Mouse (Mus musculus): ENCODE data around the gene Casd1. TPM values are rescaled to one million over a fixed set of nuclear protein-coding genes. Genes with fewer than 3 reads are reported as not detected.

Casd1 gene
- polyA plus RNA-seq (2012; rRNA removed), result 18.2 and 25.6 TPM in 2 replicates

- Histone ChIP-seq H3K36me3 (ENCODE audit: control insufficient read depth, insufficient read depth, low read length) (no peaks in the 10 kb centered on the region), H3K27me3 (ENCODE audit: control insufficient read depth, insufficient read depth, low read length) (no peaks in the 10 kb centered on the region), H3K4me3 (ENCODE audit: control insufficient read depth, insufficient read depth, low read length) (peak within 1 kb of the TSS; percentile 90), H3K27ac (ENCODE audit: control insufficient read depth, insufficient read depth, low read length) (peak within 1 kb of the TSS; percentile 59; the same call in 1 of the 2 replicates), H3K4me1 (replicated peaks; ENCODE audit: control insufficient read depth, insufficient read depth, low read length) (peaks cover 7% of the 10 kb centered on the region)
- peak; percentile 34; the same call in 1 of the 2 replicates for TF ChIP-seq POLR2A (IDR thresholded peaks at IDR 0.05; ENCODE audit: control insufficient read depth, extremely low read depth, insufficient read depth, low read length, poor library complexity)
- no peak for TF ChIP-seq CTCF (IDR thresholded peaks at IDR 0.05; ENCODE audit: borderline replicate concordance, control insufficient read depth, extremely low read depth, insufficient read depth, low read length, poor library complexity)
- peak; percentile 72 for DNase-seq
- WGBS, result under 1% methylated on average over 61 of the region's 64 CpGs
These were observed at the start of gene Casd1 for GRCm38 (mm10) chr6:4600658-4601296. Casd1 (plus strand) TSS chr6:4600839.

GRCm38 (mm10) chr6:4555366-4555765 is 45.3 kb upstream of the Casd1 start:
- WGBS, result 92% methylated on average over 6 of the region's 6 CpGs
- no peaks in the 10 kb centered on the region for H3K4me1 ChIP-seq (replicated peaks; ENCODE audit: control insufficient read depth, insufficient read depth, low read length)
- H3K36me3 ChIP-seq (ENCODE audit: control insufficient read depth, insufficient read depth, low read length), result no peaks in the 10 kb centered on the region
- no peak overlapping the region for H3K27ac ChIP-seq (ENCODE audit: control insufficient read depth, insufficient read depth, low read length)
- no peak for TF ChIP-seq POLR2A (IDR thresholded peaks at IDR 0.05; ENCODE audit: control insufficient read depth, extremely low read depth, insufficient read depth, low read length, poor library complexity)
- no peaks in the 10 kb centered on the region for H3K27me3 ChIP-seq (ENCODE audit: control insufficient read depth, insufficient read depth, low read length)
- DNase-seq, result no peak
- no peak overlapping the region for H3K4me3 ChIP-seq (ENCODE audit: control insufficient read depth, insufficient read depth, low read length)

- no peak for DNase-seq
- Histone ChIP-seq H3K4me3 (ENCODE audit: control insufficient read depth, insufficient read depth, low read length) (no peak overlapping the region), H3K27ac (ENCODE audit: control insufficient read depth, insufficient read depth, low read length) (no peak overlapping the region), H3K27me3 (ENCODE audit: control insufficient read depth, insufficient read depth, low read length) (no peaks in the 10 kb centered on the region), H3K4me1 (replicated peaks; ENCODE audit: control insufficient read depth, insufficient read depth, low read length) (no peaks in the 10 kb centered on the region), H3K36me3 (ENCODE audit: control insufficient read depth, insufficient read depth, low read length) (no peaks in the 10 kb centered on the region)
- TF ChIP-seq POLR2A (IDR thresholded peaks at IDR 0.05; ENCODE audit: control insufficient read depth, extremely low read depth, insufficient read depth, low read length, poor library complexity) (no peak), CTCF (IDR thresholded peaks at IDR 0.05; ENCODE audit: borderline replicate concordance, control insufficient read depth, extremely low read depth, insufficient read depth, low read length, poor library complexity) (no peak)
- WGBS, result 95% methylated on average over 8 of the region's 8 CpGs
These were observed 43.6 kb upstream of the Casd1 start for GRCm38 (mm10) chr6:4557086-4557485.

GRCm38 (mm10) chr6:4557678-4558077 is 43.0 kb upstream of the Casd1 start:
- 35% methylated on average over 7 of the region's 7 CpGs for WGBS
- H3K4me1 ChIP-seq (replicated peaks; ENCODE audit: control insufficient read depth, insufficient read depth, low read length), result no peaks in the 10 kb centered on the region
- no peak for TF ChIP-seq CTCF (IDR thresholded peaks at IDR 0.05; ENCODE audit: borderline replicate concordance, control insufficient read depth, extremely low read depth, insufficient read depth, low read length, poor library complexity)
- TF ChIP-seq POLR2A (IDR thresholded peaks at IDR 0.05; ENCODE audit: control insufficient read depth, extremely low read depth, insufficient read depth, low read length, poor library complexity), result no peak
- no peak overlapping the region for H3K4me3 ChIP-seq (ENCODE audit: control insufficient read depth, insufficient read depth, low read length)
- no peak overlapping the region for H3K27ac ChIP-seq (ENCODE audit: control insufficient read depth, insufficient read depth, low read length)
- H3K27me3 ChIP-seq (ENCODE audit: control insufficient read depth, insufficient read depth, low read length), result no peaks in the 10 kb centered on the region
- DNase-seq, result peak; percentile 2
- no peaks in the 10 kb centered on the region for H3K36me3 ChIP-seq (ENCODE audit: control insufficient read depth, insufficient read depth, low read length)

DNA sequence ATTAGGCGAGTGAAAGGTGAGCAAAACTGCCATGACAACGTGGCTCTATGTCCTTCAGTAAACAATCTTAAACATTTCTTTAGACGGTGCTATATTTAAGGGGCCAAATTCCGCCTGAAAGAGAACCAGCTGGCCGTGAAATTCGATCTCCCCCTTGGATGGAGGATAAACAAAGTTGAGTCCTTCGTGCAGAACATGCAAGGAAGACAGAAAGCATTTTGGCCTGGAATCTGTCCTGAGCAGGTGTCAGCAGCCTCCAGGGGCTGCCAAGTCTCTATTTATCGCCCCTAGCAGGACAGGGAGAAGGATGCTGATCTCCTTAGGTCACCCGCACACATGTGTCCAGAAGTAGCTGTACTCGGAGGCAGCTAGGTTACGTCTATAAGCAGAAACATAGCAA is 39.5 kb upstream of the Casd1 start:
- Histone ChIP-seq H3K4me3 (ENCODE audit: control insufficient read depth, insufficient read depth, low read length) (no peak overlapping the region), H3K4me1 (replicated peaks; ENCODE audit: control insufficient read depth, insufficient read depth, low read length) (no peaks in the 10 kb centered on the region), H3K36me3 (ENCODE audit: control insufficient read depth, insufficient read depth, low read length) (no peaks in the 10 kb centered on the region), H3K27ac (ENCODE audit: control insufficient read depth, insufficient read depth, low read length) (no peak overlapping the region), H3K27me3 (ENCODE audit: control insufficient read depth, insufficient read depth, low read length) (no peaks in the 10 kb centered on the region)
- DNase-seq, result no peak
- TF ChIP-seq POLR2A (IDR thresholded peaks at IDR 0.05; ENCODE audit: control insufficient read depth, extremely low read depth, insufficient read depth, low read length, poor library complexity) (no peak), CTCF (IDR thresholded peaks at IDR 0.05; ENCODE audit: borderline replicate concordance, control insufficient read depth, extremely low read depth, insufficient read depth, low read length, poor library complexity) (no peak)
- 82% methylated on average over 11 of the region's 11 CpGs for WGBS

DNA sequence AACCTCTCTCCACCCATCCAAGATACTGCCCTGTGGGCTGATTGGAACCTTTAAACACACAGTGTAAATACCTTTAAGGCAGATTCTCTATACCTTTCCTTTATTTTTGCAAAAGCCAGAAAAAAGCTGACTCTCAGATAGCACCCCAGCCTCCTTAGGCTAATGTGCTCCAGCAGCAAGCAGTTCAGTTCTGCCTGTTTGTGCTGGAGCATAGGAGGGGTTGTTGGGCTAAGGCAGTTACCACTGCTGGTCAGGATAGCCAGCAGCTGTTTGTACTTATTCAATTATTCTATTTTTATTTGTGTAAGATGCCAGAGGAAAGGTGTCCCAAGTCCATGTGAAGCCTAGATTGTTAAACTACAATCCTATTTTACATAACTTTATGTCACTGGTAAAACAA is 39.0 kb upstream of the Casd1 start:
- no peak for DNase-seq
- Histone ChIP-seq H3K36me3 (ENCODE audit: control insufficient read depth, insufficient read depth, low read length) (no peaks in the 10 kb centered on the region), H3K4me1 (replicated peaks; ENCODE audit: control insufficient read depth, insufficient read depth, low read length) (no peaks in the 10 kb centered on the region), H3K27ac (ENCODE audit: control insufficient read depth, insufficient read depth, low read length) (no peak overlapping the region), H3K27me3 (ENCODE audit: control insufficient read depth, insufficient read depth, low read length) (no peaks in the 10 kb centered on the region), H3K4me3 (ENCODE audit: control insufficient read depth, insufficient read depth, low read length) (no peak overlapping the region)
- TF ChIP-seq POLR2A (IDR thresholded peaks at IDR 0.05; ENCODE audit: control insufficient read depth, extremely low read depth, insufficient read depth, low read length, poor library complexity) (no peak), CTCF (IDR thresholded peaks at IDR 0.05; ENCODE audit: borderline replicate concordance, control insufficient read depth, extremely low read depth, insufficient read depth, low read length, poor library complexity) (no peak)

- Histone ChIP-seq H3K27me3 (ENCODE audit: control insufficient read depth, insufficient read depth, low read length) (no peaks in the 10 kb centered on the region), H3K4me3 (ENCODE audit: control insufficient read depth, insufficient read depth, low read length) (no peak overlapping the region), H3K4me1 (replicated peaks; ENCODE audit: control insufficient read depth, insufficient read depth, low read length) (no peaks in the 10 kb centered on the region), H3K36me3 (ENCODE audit: control insufficient read depth, insufficient read depth, low read length) (no peaks in the 10 kb centered on the region), H3K27ac (ENCODE audit: control insufficient read depth, insufficient read depth, low read length) (no peak overlapping the region)
- no peak for DNase-seq
- TF ChIP-seq CTCF (IDR thresholded peaks at IDR 0.05; ENCODE audit: borderline replicate concordance, control insufficient read depth, extremely low read depth, insufficient read depth, low read length, poor library complexity) (no peak), POLR2A (IDR thresholded peaks at IDR 0.05; ENCODE audit: control insufficient read depth, extremely low read depth, insufficient read depth, low read length, poor library complexity) (no peak)
- WGBS, result 82% methylated on average over 1 of the region's 1 CpGs
These were observed 38.2 kb upstream of the Casd1 start for GRCm38 (mm10) chr6:4562401-4562800.
